Mouse (Mus musculus): Measurements from ENCODE around the gene Chchd1.

The Chchd1 gene

GRCm38 (mm10) chr14:20702741-20703381, at the start of gene Chchd1:
Gene Chchd1 (plus strand): TSS chr14:20703006.
- peak; percentile 93 to 94 for DNase-seq

GRCm38 (mm10) chr14:20654690-20655421, 48.0 kb upstream of the Chchd1 start:
- DNase-seq, result no peak

- no peak for DNase-seq
Measured at GRCm38 (mm10) chr14:20655731-20656130, 47.1 kb upstream of the Chchd1 start.

GRCm38 (mm10) chr14:20656361-20656760, 46.4 kb upstream of the Chchd1 start, which contains the start of gene Myoz1:
Gene Myoz1 (minus strand): TSS chr14:20656540.
- DNase-seq, result no peak

- DNase-seq, result peak in 1 of 2 experiments; percentile 51
Measured at GRCm38 (mm10) chr14:20658326-20658725, 44.5 kb upstream of the Chchd1 start.

GRCm38 (mm10) chr14:20658902-20659301, 43.9 kb upstream of the Chchd1 start:
- DNase-seq, result no peak

GRCm38 (mm10) chr14:20659687-20660086, 43.1 kb upstream of the Chchd1 start:
- DNase-seq, result no peak

GRCm38 (mm10) chr14:20660827-20661660, 41.8 kb upstream of the Chchd1 start:
- DNase-seq, result peak; percentile 91 to 95

- DNase-seq, result peak; percentile 14 to 33
Measured at GRCm38 (mm10) chr14:20661661-20662331, 41.0 kb upstream of the Chchd1 start.

GRCm38 (mm10) chr14:20662740-20663139, 40.1 kb upstream of the Chchd1 start:
- DNase-seq, result peak in 1 of 2 experiments; percentile 4

- peak in 1 of 2 experiments; percentile 6 for DNase-seq
Measured at GRCm38 (mm10) chr14:20663601-20664000, 39.2 kb upstream of the Chchd1 start.

- no peak for DNase-seq
Measured at GRCm38 (mm10) chr14:20664436-20664835, 38.4 kb upstream of the Chchd1 start.

- DNase-seq, result no peak
Measured at GRCm38 (mm10) chr14:20667469-20667868, 35.3 kb upstream of the Chchd1 start.

GRCm38 (mm10) chr14:20668154-20668810, 34.5 kb upstream of the Chchd1 start, which contains the start of gene Synpo2l:
Gene Synpo2l (minus strand): TSS chr14:20668354.
- no peak for DNase-seq

GRCm38 (mm10) chr14:20672990-20673389, 29.8 kb upstream of the Chchd1 start:
- DNase-seq, result peak in 1 of 2 experiments; percentile 47

GRCm38 (mm10) chr14:20673735-20674063, 29.1 kb upstream of the Chchd1 start:
- no peak for DNase-seq

GRCm38 (mm10) chr14:20674064-20674833, 28.6 kb upstream of the Chchd1 start, which contains the start of gene Sec24c:
Gene Sec24c (plus strand): TSS chr14:20674308.
- peak; percentile 99 for DNase-seq

- DNase-seq, result no peak
Measured at GRCm38 (mm10) chr14:20677906-20678305, 24.9 kb upstream of the Chchd1 start.

- no peak for DNase-seq
Measured at GRCm38 (mm10) chr14:20681742-20682141, 21.1 kb upstream of the Chchd1 start.

GRCm38 (mm10) chr14:20682498-20682897, 20.3 kb upstream of the Chchd1 start:
- DNase-seq, result peak in 1 of 2 experiments; percentile 22

GRCm38 (mm10) chr14:20686576-20686975, 16.2 kb upstream of the Chchd1 start:
- no peak for DNase-seq

Measured in lung, postnatal 4 days (tissue).